Mouse (Mus musculus) kidney, postnatal 0 days (tissue): ENCODE measurements around the gene Rnf31. TPM values are rescaled to one million over a fixed set of nuclear protein-coding genes. Genes with fewer than 3 reads are reported as not detected.

Source experiments
- ATAC-seq: fragments of 200-750 bp; cut with Nextera tagmentation; replicated peaks from 2 replicates; pipeline ENCODE4 v1.8.0; 2017; ENCODE audit warnings: low read depth, moderate number of reproducible peaks, moderate TSS enrichment, moderate library complexity; ENCODE audit not compliant: low FRiP score
- DNase-seq: peaks from one replicate; pipeline ENCODE4 v3.0.0-alpha.2; 2016; ENCODE audit warnings: low spot score
- H3K27ac ChIP-seq: fragments of 300-500 bp; sonication (generic); 2 replicates; pipeline ENCODE4 v1.5.1; 2014; ENCODE audit warnings: mild to moderate bottlenecking
- H3K27me3 ChIP-seq: fragments of 300-500 bp; sonication (generic); 2 replicates; pipeline ENCODE4 v1.6.1; 2014; ENCODE audit warnings: low read length, mixed read lengths; ENCODE audit not compliant: insufficient read depth
- H3K36me3 ChIP-seq: fragments of 300-500 bp; sonication (generic); 2 replicates; pipeline ENCODE4 v1.6.1; 2014; ENCODE audit warnings: low read length, mixed read lengths; ENCODE audit not compliant: insufficient read depth
- H3K4me1 ChIP-seq: fragments of 300-500 bp; sonication (generic); replicated peaks from 2 replicates; pipeline ENCODE4 v1.6.1; 2014; ENCODE audit warnings: antibody characterized with exemption, low read length, mixed read lengths; ENCODE audit not compliant: insufficient read depth
- H3K4me2 ChIP-seq: fragments of 300-500 bp; sonication (generic); 2 replicates; pipeline ENCODE4 v1.6.1; 2014; ENCODE audit warnings: mild to moderate bottlenecking, low read length, moderate library complexity, mixed read lengths
- H3K4me3 ChIP-seq: fragments of 300-500 bp; sonication (generic); replicated peaks from 2 replicates; pipeline ENCODE4 v1.5.1; 2014; ENCODE audit warnings: low read depth, low read length
- H3K9ac ChIP-seq: fragments of 300-500 bp; sonication (generic); 2 replicates; pipeline ENCODE4 v1.6.1; 2014; ENCODE audit warnings: low read depth, low read length
- H3K9me3 ChIP-seq: fragments of 300-500 bp; sonication (generic); replicated peaks from 2 replicates; pipeline ENCODE4 v1.6.1; 2016; ENCODE audit warnings: low read length, inconsistent platforms, mixed read lengths
- CTCF ChIP-seq: IDR thresholded peaks from 2 replicates; pipeline ENCODE4 v1.5.1; 2016; ENCODE audit warnings: antibody characterized with exemption, low read depth, mild to moderate bottlenecking, moderate library complexity
- WGBS: fragments of 180-500 bp; shearing (Covaris S2); extraction: QIAGEN DNeasy Blood & Tissue Kit; methylation state at CpG from one replicate; pipeline ENCODE4 v1.1.7; 2014; 5-methylcytosine and 5-hydroxymethylcytosine counted together
- polyA plus RNA-seq: library from polyadenylated mRNA; unstranded; fragments of >200 nt; fragmentation: Nextera tagmentation; extraction: Ambion mirVana; gene quantifications from 2 replicates; pipeline ENCODE4 v1.2.1, GENCODE M21; 2015

Rnf31 gene
- polyA plus RNA-seq, 1 experiment from 2014 or later: 17.9 TPM

- Histone ChIP-seq H3K27ac (no peak overlapping the region), H3K27me3 (no peaks in the 10 kb centered on the region), H3K4me1 (peaks cover 7% of the 10 kb centered on the region), H3K4me3 (no peak overlapping the region), H3K4me2 (no peak overlapping the region), H3K9me3 (no peaks in the 10 kb centered on the region), H3K36me3 (peaks cover 74% of the 10 kb centered on the region), H3K9ac (no peak overlapping the region)
- no peak for DNase-seq
- no peak for TF ChIP-seq CTCF
- 89% methylated on average over 21 of the region's 21 CpGs for WGBS
- no peak for ATAC-seq
Measured at GRCm38 (mm10) chr14:55598521-55599390, 7.2 kb downstream of the Rnf31 start.

DNA sequence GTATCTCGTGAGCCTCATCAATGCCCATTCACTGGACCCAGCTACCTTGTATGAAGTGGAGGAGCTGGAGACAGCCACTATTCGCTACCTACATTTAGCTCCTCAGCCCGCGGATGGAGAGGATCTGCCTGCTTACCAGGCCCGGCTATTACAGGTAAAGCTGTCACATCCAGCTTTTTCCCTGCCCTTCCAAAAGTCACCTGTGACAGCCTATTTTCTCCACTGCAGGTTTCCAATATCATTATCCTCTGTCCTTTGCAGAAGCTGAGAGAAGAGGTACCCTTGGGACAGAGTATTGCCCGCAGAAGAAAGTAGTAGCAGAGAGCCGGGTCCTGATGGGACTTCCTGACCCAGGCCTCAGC is 11.7 kb downstream of the Rnf31 start, which contains the start of gene Irf9:
Gene Irf9 (plus strand): TSS at position 301 of the 362 bp plus-strand sequence.
- H3K4me2 ChIP-seq: peak within 1 kb of the TSS; percentile 71
- no peaks in the 10 kb centered on the region for H3K27me3 ChIP-seq
- TF ChIP-seq CTCF: no peak
- peaks cover 13% of the 10 kb centered on the region for H3K4me1 ChIP-seq
- H3K9ac ChIP-seq: peak within 1 kb of the TSS; percentile 60
- DNase-seq (no peak), ATAC-seq (no peak)
- H3K36me3 ChIP-seq: peaks cover 54% of the 10 kb centered on the region
- H3K4me3 ChIP-seq: peak within 1 kb of the TSS; percentile 47
- 73% methylated on average over 7 of the region's 7 CpGs for WGBS
- peak within 1 kb of the TSS; percentile 87 for H3K27ac ChIP-seq
- H3K9me3 ChIP-seq: no peaks in the 10 kb centered on the region

DNA sequence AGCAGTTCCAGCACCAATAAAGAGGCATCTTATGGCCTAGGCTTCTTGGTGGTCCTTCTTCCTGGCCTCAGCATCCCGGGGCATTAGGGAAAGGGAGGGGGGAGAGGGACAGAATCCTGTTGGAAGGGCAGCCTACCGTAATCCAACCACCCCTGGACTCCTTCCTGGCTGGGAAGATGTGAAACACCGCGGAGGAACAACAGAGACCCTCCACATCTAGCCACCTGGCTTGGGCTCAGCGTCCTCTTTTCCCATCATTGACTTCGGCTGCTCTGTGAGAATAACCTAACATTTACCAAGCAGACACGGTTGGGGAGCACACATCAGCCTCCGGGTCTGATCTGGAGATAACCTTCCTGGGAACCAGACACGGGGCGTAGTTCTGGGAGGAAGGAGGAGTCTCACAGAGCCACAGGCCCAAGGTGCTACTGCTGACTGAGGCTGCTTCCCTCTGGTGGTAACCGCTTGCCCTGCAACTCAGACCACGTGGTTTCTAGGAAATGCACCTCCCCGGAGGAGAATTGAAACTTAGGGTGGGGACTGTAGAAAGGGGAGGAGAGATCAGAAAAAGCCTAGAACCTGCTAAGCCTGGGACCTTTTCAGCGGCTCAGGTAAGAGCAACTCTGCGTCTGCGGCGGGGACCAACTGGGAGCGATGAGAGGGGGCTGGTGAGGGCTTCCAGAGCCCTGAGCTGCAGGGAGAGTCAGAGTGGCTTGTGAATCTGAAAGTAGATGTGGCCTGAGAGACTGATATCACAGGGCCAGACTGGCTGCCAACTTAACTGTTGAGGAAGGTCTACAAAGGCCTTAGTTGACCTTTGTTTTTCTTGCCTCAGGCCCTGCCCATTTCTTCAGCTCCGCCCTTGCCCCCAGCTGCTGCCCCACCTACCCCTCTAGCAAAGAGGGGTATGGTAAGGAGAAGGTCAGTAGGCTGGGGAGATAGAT is 12.4 kb downstream of the Rnf31 start:
- Histone ChIP-seq H3K9me3 (no peaks in the 10 kb centered on the region), H3K9ac (peak overlapping the region; percentile 60), H3K27me3 (no peaks in the 10 kb centered on the region), H3K36me3 (peaks cover 53% of the 10 kb centered on the region), H3K4me3 (peak overlapping the region; percentile 47), H3K4me2 (peak overlapping the region; percentile 71), H3K27ac (peak overlapping the region; percentile 87), H3K4me1 (peaks cover 13% of the 10 kb centered on the region)
- peak; percentile 92 for ATAC-seq
- peak; percentile 98 for DNase-seq
- WGBS: 9% methylated on average over 19 of the region's 19 CpGs
- TF ChIP-seq CTCF: peak; percentile 99

DNA sequence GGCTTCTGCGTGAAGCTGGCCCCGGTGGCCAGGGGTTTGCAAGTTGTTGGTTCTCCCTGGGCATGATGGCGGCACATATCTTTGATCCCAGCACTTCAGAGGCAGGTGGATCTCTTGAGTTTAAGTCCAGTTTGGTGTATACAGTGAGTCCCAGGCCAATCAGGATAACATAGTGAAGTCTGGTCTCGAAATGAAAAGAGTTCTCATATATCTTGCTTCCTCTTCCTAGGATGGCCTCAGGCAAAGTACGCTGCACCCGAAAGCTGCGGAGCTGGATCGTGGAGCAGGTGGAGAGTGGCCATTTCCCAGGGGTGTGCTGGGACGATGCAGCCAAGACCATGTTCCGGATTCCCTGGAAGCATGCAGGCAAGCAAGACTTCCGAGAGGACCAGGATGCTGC is 13.3 kb downstream of the Rnf31 start:
- H3K4me3 ChIP-seq: peak overlapping the region; percentile 47
- peaks cover 13% of the 10 kb centered on the region for H3K4me1 ChIP-seq
- TF ChIP-seq CTCF: no peak
- DNase-seq (no peak), ATAC-seq (no peak)
- peak overlapping the region; percentile 71 for H3K4me2 ChIP-seq
- no peaks in the 10 kb centered on the region for H3K27me3 ChIP-seq
- peaks cover 54% of the 10 kb centered on the region for H3K36me3 ChIP-seq
- peak overlapping the region; percentile 87 for H3K27ac ChIP-seq
- WGBS: 84% methylated on average over 11 of the region's 11 CpGs
- H3K9me3 ChIP-seq: no peaks in the 10 kb centered on the region
- H3K9ac ChIP-seq: peak overlapping the region; percentile 60; the same call in 1 of the 2 replicates

GRCm38 (mm10) chr14:55605743-55606459 is 14.4 kb downstream of the Rnf31 start:
- Histone ChIP-seq H3K4me3 (no peak overlapping the region), H3K9ac (no peak overlapping the region), H3K4me1 (peaks cover 13% of the 10 kb centered on the region), H3K4me2 (no peak overlapping the region), H3K27ac (no peak overlapping the region), H3K36me3 (peaks cover 52% of the 10 kb centered on the region), H3K9me3 (no peaks in the 10 kb centered on the region), H3K27me3 (no peaks in the 10 kb centered on the region)
- no peak for TF ChIP-seq CTCF
- DNase-seq (no peak), ATAC-seq (no peak)
- 93% methylated on average over 16 of the region's 16 CpGs for WGBS
